Mouse (Mus musculus): Measurements from ENCODE around the gene Gosr2.
"Not testable (repeated sequence)": the region's sequence is repeated elsewhere in the genome, so short reads cannot be mapped to it uniquely, and the experiment has no call there.

Gene Gosr2

DNA sequence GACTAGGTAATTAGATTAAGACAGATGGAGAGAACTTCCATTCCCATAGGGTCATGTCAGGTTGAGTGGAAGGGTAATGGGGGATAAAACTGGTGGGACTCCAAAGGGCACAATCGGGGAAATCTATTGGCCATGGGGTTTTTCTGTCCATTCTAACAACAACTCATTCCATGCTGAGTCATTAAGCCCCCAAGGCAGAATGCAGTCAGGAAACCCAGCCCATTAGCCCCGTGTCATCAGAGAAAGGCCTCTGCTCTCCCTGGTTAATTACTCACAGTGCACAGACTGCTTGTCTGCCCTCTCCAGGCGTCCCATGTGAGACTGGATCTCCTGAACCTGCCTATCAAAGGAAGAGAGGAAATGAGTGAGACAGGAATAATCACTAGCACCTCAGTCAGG lies 8.7 kb downstream of the Gosr2 start:
- DNase-seq (ENCODE audit: low spot score), result no peak

GRCm38 (mm10) chr11:103688271-103688979 lies 9.3 kb downstream of the Gosr2 start:
- DNase-seq (ENCODE audit: low spot score), result no peak

GRCm38 (mm10) chr11:103686706-103687105 lies 11.0 kb downstream of the Gosr2 start:
- DNase-seq (ENCODE audit: low spot score), result no peak

DNA sequence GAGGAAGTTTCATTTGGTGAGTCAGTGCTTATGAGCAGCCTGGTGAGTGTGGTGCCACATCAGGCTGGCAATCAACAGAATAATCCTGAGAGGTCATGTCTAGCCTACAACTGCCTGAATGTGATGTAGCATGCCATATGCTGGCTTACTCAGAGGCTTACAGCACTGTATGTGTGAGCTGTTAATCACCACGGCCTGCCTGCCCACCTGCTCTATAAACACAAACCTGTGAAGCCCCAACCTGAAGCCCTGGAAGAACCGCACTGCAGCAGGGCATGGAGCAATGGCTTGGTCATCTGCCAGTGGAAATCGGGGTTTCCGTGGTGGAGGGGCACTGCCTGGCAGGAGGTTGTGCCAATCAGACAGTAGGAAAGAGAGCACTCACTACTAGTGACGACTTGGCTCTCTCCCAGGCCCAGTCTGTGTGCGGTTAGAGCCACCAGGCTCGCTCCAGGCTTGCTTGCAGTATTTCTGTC lies 12.4 kb downstream of the Gosr2 start:
- no peak for DNase-seq (ENCODE audit: low spot score)

DNA sequence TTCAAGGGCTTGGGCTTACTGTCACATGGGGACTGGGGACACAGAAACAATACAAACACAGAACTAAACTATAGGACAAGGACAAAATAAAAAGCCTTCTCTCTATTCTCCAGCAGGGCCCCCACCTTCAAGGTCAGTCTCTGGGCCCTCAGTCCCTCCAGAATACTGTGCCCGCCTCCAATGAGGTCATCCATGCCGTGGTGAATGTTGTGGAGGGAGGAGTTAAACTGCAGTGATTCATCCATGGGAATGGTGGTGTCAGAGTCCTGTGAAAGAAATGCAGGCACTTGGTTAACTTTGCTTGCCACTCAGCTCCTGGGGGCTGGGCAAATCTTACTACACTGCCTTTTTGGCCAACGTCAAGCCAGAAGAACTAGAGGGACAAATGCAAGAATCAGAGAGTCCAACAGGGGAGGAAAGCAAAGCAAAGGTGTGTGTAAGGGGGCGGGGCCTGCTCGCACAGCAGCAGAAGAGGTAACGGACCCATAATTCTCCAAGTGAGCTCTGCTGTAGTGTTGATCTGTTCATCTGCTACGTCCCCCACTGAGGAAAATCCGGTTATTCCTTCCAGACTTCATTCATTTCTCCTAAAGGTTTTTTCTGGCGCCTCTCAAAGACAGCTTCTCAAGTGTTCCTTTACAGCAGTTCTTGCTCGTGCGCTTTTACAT lies 13.9 kb downstream of the Gosr2 start:
- no peak for DNase-seq (ENCODE audit: low spot score)

- not testable (repeated sequence) for DNase-seq (ENCODE audit: low spot score)
These were observed 20.7 kb downstream of the Gosr2 start for GRCm38 (mm10) chr11:103677042-103677441.

GRCm38 (mm10) chr11:103675556-103675955 lies 22.1 kb downstream of the Gosr2 start:
- peak; percentile 31 for DNase-seq (ENCODE audit: low spot score)

DNA sequence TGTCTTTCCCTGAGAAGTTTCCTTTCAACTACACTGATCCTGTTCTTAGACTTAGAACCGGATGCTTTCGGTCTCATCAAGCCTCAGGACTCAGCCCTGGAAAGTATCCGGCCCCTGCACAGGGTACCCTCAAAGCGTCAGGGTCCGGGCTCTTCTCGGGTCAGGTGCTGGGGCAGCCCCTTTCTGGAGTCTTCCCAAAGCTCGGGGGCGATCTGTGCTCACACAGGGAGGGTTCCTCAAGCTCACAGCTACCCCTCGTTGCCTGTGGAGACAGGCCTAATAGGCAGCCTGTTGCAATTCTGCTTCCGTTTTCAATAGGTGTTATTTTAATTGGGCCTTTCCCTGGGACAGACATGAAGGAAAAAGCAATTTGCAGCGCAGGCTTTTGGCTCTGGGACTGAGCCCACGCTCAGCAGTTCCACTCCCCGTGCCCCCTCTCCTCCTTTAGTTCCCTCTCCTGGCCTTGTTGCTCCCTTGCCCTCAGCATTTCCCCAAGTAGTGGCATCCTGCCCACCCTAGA lies 30.7 kb downstream of the Gosr2 start:
- no peak for DNase-seq (ENCODE audit: low spot score)

DNA sequence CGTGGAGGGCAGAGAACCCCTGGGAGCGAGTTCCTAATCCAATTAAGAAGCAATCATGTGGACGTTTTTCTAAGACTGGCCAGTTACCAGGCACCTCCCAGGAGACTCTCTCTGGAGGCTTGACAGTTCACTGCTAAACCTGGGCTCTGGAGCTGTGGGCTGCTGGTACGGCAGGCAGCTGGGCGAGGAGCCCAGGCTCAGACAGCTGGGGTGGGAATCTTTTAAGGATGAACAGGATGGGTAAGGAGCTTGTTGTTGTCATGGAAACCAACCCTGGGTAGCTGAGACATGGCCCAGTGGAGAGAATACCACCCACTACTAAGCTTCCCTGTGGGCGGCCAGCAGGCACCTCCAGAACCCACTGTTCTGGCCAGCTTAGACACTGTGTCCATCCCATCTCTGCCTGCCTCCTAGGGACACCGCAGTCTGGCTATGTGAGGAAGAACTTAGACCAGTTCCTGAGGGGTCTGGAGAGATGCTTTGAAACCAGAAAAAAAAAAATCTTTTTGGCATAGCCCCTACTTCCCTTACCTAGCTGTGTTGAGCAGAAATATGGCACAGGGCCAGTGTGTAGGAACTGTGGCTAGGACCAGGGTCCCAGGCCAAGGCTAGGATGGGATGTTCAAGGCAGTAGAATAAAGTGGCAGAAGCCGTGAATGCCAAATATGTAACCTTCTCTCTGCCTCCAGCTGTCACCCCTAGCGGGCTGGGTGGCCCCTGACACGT lies 31.4 kb downstream of the Gosr2 start:
- no peak for DNase-seq (ENCODE audit: low spot score)

DNA sequence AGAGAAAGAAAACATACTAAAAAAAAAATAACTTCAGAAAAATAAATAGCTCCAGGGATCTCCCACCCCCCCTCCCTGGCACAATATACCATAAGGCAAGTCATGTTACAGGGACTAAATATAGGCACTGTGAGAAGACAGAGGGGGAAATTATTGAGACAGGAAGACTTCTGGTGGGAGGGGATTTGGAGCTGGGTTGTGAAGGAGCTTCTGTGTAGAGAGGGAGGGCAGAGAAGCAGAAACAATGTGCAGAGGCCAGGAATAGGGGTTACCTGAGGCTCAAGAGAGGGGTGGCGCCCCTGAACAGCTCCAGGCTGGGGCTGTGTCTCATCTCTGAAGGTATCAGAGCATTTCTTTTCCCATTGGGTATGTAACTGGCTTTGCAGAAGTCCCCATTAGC lies 32.0 kb downstream of the Gosr2 start:
- DNase-seq (ENCODE audit: low spot score), result no peak

DNA sequence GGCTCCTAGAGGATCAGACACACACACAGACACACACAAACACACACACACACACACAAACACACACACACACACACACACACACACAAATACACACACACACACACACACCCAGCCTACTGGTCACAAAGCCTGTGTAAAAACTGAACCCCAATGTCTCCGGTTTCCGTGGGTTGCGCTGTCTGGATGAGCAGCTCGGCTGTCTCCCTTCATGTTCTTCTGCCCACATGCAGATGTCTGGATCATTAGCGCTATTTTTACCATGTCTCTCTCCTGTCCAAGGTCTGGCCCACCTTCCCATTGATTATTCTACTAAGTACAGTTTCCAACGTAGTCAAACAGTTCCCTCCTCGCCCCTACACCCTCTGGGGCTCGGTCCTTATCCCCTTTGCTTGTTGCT lies 34.6 kb downstream of the Gosr2 start:
- DNase-seq (ENCODE audit: low spot score), result no peak

GRCm38 (mm10) chr11:103662546-103662945 lies 35.2 kb downstream of the Gosr2 start:
- no peak for DNase-seq (ENCODE audit: low spot score)

DNA sequence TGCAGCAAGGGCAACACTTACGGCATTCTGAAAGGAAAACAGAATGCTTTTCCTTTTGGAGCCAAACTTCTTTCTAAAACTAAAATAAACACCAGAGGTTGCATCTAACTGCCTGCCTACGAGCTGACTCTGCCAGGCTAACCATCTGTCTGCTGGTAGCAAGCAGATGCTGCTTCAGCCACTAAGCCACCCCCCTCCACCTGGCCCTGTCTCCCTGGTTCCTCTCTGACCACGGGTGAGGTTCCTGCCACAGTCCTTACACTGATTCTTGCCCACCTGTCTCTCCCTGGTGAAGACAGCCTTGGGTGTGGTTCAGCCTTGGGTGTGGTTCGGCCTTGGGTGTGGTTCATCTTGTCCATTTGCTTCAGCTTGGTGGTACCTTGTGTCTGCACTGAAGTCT lies 35.8 kb downstream of the Gosr2 start:
- no peak for DNase-seq (ENCODE audit: low spot score)

GRCm38 (mm10) chr11:103658189-103658588 lies 39.5 kb downstream of the Gosr2 start:
- no peak for DNase-seq (ENCODE audit: low spot score)

- DNase-seq (ENCODE audit: low spot score), result peak; percentile 26
These were observed 41.2 kb downstream of the Gosr2 start for GRCm38 (mm10) chr11:103656520-103656919.

DNA sequence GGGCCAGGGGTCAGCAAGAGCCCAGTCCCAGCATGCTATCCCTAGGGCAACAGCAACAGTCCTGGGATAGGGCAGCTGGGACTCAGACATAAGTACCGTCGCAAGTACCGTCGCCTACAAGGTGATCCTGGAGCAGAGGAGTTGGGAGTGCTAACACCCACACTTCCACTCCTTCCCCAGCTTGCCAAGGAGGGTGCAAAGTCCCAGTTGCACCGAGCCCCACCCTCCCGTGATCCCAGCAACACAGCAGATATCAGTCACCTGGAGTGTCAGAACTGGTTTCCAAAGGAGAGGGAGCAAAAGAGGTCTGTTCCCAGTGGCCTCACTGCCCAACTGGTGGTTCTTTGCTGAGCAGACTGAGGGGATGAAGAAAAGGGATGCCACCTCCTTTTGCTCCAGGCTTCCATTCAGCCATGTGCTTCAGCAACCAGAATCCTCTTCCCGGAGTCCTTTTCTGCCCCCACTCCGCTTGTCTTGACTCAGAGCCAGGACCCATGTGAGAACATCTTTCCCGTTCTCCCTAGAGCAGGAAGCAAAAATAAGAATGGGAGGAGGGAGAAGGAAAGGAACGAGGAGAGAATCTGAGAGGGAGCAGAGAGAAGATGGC lies 44.2 kb downstream of the Gosr2 start:
- no peak for DNase-seq (ENCODE audit: low spot score)

- no peak for DNase-seq (ENCODE audit: low spot score)
These were observed 46.3 kb downstream of the Gosr2 start for GRCm38 (mm10) chr11:103651426-103651825.

- DNase-seq (ENCODE audit: low spot score), result no peak
These were observed 47.7 kb downstream of the Gosr2 start for GRCm38 (mm10) chr11:103649983-103650493.

- DNase-seq (ENCODE audit: low spot score), result peak; percentile 39
These were observed 48.3 kb downstream of the Gosr2 start, which contains the start of gene Rprml for GRCm38 (mm10) chr11:103649301-103649982. TSS of gene Rprml (plus strand) at chr11:103649570.

GRCm38 (mm10) chr11:103648656-103649055 lies 49.0 kb downstream of the Gosr2 start:
- DNase-seq (ENCODE audit: low spot score), result peak; percentile 22

- peak; percentile 37 for DNase-seq (ENCODE audit: low spot score)
These were observed 49.6 kb downstream of the Gosr2 start for GRCm38 (mm10) chr11:103647921-103648620.

Data from testis, postnatal 14 days (tissue).